ENCODE assay signal across 9 mouse cellular contexts in genomic region chr12:100534028-100534427, GRCm38 (mm10). TPM values are rescaled to one million over a fixed set of nuclear protein-coding genes. Genes with fewer than 3 reads are reported as not detected.
DNase-seq lines count a peak whose midpoint lies in the region; ATAC-seq and TF ChIP-seq lines count a peak whose summit lies in the region.
"Had no signal": no experiment of that assay in that cellular context is flagged by ENCODE, and none has a peak within 500 bp of the region (broad histone marks: within the 10 kb centered on the region; RNA-seq: fewer than 3 reads in every experiment).

No protein-coding gene starts in this region.

- no peaks in the 10 kb centered on the region for H3K9me3 ChIP-seq in hindbrain, embryonic 14.5 days (ENCODE audit: control insufficient read depth, low read length)
- H3K9me3 ChIP-seq in hindbrain, embryonic 12.5 days (replicated peaks): no peaks in the 10 kb centered on the region
- no peaks in the 10 kb centered on the region for H3K9me3 ChIP-seq in ES-E14 (ENCODE audit: control insufficient read depth, insufficient read depth, low read depth, low read length)

- 0 out of 2 replicates have a peak overlapping the region, but pooled peaks have one; percentile 20 for H3K27ac ChIP-seq in hindbrain, embryonic 14.5 days
- H3K27ac ChIP-seq in hindbrain, embryonic 12.5 days: no peak overlapping the region
- H3K27ac ChIP-seq in ES-E14 (ENCODE audit: insufficient read depth, low read depth, low read length, poor library complexity, severe bottlenecking): peak overlapping the region; percentile 87; the same call in 1 of the 2 replicates

- H3K4me1 ChIP-seq in hindbrain, embryonic 14.5 days (replicated peaks; ENCODE audit: control insufficient read depth, insufficient read depth, low read length): peaks cover 5% of the 10 kb centered on the region; the same call in 1 of the 2 replicates
- peaks cover 13% of the 10 kb centered on the region for H3K4me1 ChIP-seq in hindbrain, embryonic 12.5 days
- peaks cover 18 to 42% of the 10 kb centered on the region in 2 experiments for H3K4me1 ChIP-seq in ES-E14 (ENCODE audit: control insufficient read depth in 2 of 2, insufficient read depth in 2 of 2, low read length in 2 of 2, poor library complexity in 1 of 2)

- no peak for ATAC-seq in hindbrain, embryonic 14.5 days (ENCODE audit: low FRiP score)
- ATAC-seq in hindbrain, embryonic 12.5 days (ENCODE audit: low FRiP score): no peak
- ATAC-seq: Patski had no signal

- H3K4me2 ChIP-seq in hindbrain, embryonic 14.5 days (replicated peaks): no peak overlapping the region
- H3K4me2 ChIP-seq in hindbrain, embryonic 12.5 days (replicated peaks): no peak overlapping the region

- 37% methylated on average over 3 of the region's 3 CpGs for WGBS in hindbrain, embryonic 14.5 days
- WGBS in hindbrain, embryonic 12.5 days: 37% methylated on average over 3 of the region's 3 CpGs

- no peaks in the 10 kb centered on the region for H3K27me3 ChIP-seq in hindbrain, embryonic 14.5 days (ENCODE audit: control insufficient read depth, insufficient read depth, low read length)
- no peaks in the 10 kb centered on the region for H3K27me3 ChIP-seq in hindbrain, embryonic 12.5 days
- H3K27me3 ChIP-seq: Patski had no signal

- in situ Hi-C loops in ES-E14 (cut with MboI; ENCODE audit: low sequenced_read_pairs in 2 of 2, unreplicated experiment in 2 of 2): no loop called here

- DNase-seq in hindbrain, embryonic 14.5 days (ENCODE audit: low spot score): no peak
- DNase-seq in ES-E14 (ENCODE audit: low read depth, low spot score): peak; percentile 54
- peak; percentile 48 to 79 for DNase-seq in heart, adult 9 months (ENCODE audit: low spot score in 2 of 2)
- peak; percentile 54 for DNase-seq in lung, postnatal 10 days
- DNase-seq in layer of hippocampus, adult 9-11 months: no peak
- no peak for DNase-seq in thymus, postnatal 14 days
- no peak for DNase-seq in right cerebral cortex, adult 2 months (ENCODE audit: low spot score in 2 of 2)

- no peak overlapping the region for H3K9ac ChIP-seq in hindbrain, embryonic 14.5 days
- no peak overlapping the region for H3K9ac ChIP-seq in hindbrain, embryonic 12.5 days
- no peak overlapping the region; the same call in 1 of the 2 replicates for H3K9ac ChIP-seq in ES-E14 (ENCODE audit: insufficient read depth, low read depth, low read length, poor library complexity, severe bottlenecking)

- H3K4me3 ChIP-seq in hindbrain, embryonic 14.5 days (replicated peaks; ENCODE audit: low read length): no peak overlapping the region
- no peak overlapping the region for H3K4me3 ChIP-seq in hindbrain, embryonic 12.5 days
- peak overlapping the region in 1 of 2 experiments; percentile 38; a peak in 2 of 4 replicates for H3K4me3 ChIP-seq in ES-E14 (ENCODE audit: insufficient read depth in 1 of 2, low read depth in 1 of 2, low read length in 2 of 2, poor library complexity in 1 of 2, severe bottlenecking in 1 of 2)

- no peaks in the 10 kb centered on the region for H3K36me3 ChIP-seq in hindbrain, embryonic 14.5 days (replicated peaks; ENCODE audit: control insufficient read depth, insufficient read depth)
- H3K36me3 ChIP-seq in hindbrain, embryonic 12.5 days: no peaks in the 10 kb centered on the region
- no peaks in the 10 kb centered on the region for H3K36me3 ChIP-seq in ES-E14 (ENCODE audit: control insufficient read depth, insufficient read depth, low read length, poor library complexity, severe bottlenecking)

TF ChIP-seq in ES-E14, 5 proteins besides CTCF, POLR2A, EP300 and RAD21:
- peak; percentile 91 for TF ChIP-seq ZNF384 (IDR thresholded peaks at IDR 0.05; ENCODE audit: low read depth, low read length)
- TF ChIP-seq HCFC1 (IDR thresholded peaks at IDR 0.05; ENCODE audit: borderline replicate concordance, insufficient read depth, low read length): no peak
- peak; percentile 58; the same call in 1 of the 2 replicates for TF ChIP-seq MAFK (IDR thresholded peaks at IDR 0.05; ENCODE audit: insufficient read depth, low read depth, low read length)

RNA-seq across cellular contexts. Expression of gene Ttc7b, which starts 13.4 kb away (rescaled TPM):
- polyA plus RNA-seq in hindbrain, embryonic 14.5 days (2014; fragmentation: Nextera tagmentation; extraction: Ambion mirVana): 12.2 and 12.4 TPM in 2 replicates
- polyA plus RNA-seq in hindbrain, embryonic 12.5 days (2016; fragmentation: Nextera tagmentation; extraction: Ambion mirVana): 5.1 and 6.1 TPM in 2 replicates
- total RNA-seq in ES-E14 (2012; rRNA removed): 19.0 and 24.0 TPM in 2 replicates

Comparison
In these comparisons a context has a peak if more than half of its experiments do, and no peak if none do; other contexts are left out.
1. DNase-seq: peak in ES-E14 (single experiment), heart, adult 9 months (2 of 2) and lung, postnatal 10 days (single experiment); none in hindbrain, embryonic 14.5 days (single experiment), layer of hippocampus, adult 9-11 months (single experiment), thymus, postnatal 14 days (single experiment) and right cerebral cortex, adult 2 months (0 of 2).